Mouse (Mus musculus): ENCODE data around the gene Hmgn1. TPM values are rescaled to one million over a fixed set of nuclear protein-coding genes. Genes with fewer than 3 reads are reported as not detected.
"Not testable (repeated sequence)": the region's sequence is repeated elsewhere in the genome, so short reads cannot be mapped to it uniquely, and the experiment has no call there.

The Hmgn1 gene
- polyA plus RNA-seq (2017; shearing (Covaris generic)), result 10 to 100 TPM; 62.4 to 79.5 TPM

DNA sequence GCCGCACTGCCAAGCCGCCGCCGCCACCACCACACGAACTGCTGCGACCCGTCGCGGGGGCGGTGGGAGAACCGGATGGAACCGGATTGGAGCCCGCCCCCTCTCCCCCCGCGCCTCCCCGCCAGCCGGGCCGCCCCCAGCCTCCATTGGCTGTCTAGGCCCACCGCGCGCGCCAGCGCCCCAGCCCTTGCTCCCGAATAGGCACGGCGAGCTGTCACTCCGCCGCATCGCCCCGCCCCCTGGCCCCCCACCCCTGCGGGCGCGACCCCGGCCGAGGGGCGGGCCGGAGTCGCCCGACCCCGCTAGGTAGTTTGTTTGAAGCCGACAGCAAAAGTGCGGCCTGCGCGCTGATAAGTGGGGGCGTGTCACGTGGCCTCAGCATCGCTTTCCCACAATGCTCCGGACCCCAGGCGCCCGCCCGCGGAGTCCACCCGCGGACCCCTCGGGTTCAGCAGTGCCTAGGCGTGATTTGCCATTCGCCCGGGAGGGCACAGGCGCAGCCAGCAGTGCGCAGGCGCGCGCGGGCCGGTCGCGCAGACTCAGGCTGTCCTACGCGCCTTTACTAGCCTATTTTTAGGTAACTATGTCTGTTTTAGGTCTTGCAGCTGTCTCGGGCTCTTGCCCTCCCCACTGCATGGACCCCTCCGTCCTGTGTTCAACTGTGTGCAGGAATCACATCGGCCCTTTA lies at the start of gene Hmgn1:
Hmgn1 (minus strand) TSS at position 73 of the 688 bp plus-strand sequence.
- peak; percentile 76 for ATAC-seq

DNA sequence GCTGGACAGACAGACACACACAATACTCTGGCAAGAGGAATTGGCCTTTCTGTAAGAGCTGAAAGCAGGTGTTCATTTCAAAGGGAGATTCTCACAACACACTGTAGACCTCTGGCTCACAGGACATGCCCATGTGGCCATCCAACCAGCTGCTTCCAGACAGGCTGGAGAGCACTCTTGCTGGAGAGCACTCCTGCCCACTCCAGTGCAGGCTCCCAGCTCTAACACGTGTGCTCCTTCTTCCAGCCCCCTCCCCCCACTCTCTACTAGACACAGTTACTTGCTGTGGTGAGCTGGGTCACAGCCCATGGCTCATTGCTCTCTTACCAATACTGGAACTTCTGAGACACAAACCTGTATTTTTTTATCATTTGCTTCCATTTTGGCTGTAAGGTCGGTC lies 47.9 kb upstream of the Hmgn1 start:
- no peak for ATAC-seq

DNA sequence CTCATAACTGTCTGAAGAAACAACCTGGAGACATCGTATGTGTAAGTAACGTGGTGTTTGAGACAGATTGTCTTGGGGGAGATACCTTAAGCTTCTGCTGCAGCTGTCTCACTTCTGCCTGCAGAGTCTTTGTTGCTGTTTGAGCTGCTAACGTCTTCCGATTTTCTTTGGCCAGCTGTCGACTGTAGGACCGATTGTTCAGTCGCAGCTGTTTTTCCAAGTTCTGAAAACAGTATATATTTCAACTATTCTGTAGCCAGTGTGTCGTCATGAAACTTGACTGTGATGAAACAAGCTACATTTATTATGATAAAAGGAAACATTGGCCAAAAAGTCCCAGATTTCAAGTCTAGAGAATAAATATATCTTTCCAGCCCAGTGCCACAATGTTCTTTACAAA lies 46.1 kb upstream of the Hmgn1 start:
- no peak for ATAC-seq

GRCm38 (mm10) chr16:96168837-96169236 lies 41.3 kb upstream of the Hmgn1 start:
- no peak for ATAC-seq

DNA sequence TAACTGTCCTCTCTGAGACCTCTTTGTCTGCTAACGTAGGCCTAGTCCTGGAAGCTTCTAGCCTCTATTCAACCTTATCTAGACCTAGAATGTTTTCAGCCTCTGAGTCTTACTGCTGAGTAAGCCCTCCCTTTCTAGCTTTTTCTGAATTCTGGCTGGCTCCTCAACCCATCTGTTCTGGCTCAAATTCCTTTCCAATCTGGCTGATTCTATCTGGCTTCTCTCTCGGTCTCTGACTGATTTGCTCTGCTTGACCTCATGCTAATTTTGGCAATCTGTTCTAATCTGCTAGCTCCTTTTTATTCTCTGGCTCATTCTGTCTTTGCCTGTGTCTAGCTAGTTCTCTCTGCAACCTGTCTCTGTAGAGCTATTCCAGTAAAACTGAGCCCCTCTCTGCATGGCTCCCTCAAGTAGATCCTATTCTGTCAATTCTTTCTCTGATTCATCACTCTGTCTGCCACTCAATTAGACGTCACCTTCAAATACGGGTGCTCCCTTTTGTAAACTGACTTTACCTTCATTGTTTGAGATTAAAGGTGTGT lies 38.3 kb upstream of the Hmgn1 start:
- no peak for ATAC-seq

GRCm38 (mm10) chr16:96161336-96161735 lies 33.8 kb upstream of the Hmgn1 start:
- ATAC-seq, result no peak

GRCm38 (mm10) chr16:96160927-96161326 lies 33.4 kb upstream of the Hmgn1 start:
- ATAC-seq, result no peak

DNA sequence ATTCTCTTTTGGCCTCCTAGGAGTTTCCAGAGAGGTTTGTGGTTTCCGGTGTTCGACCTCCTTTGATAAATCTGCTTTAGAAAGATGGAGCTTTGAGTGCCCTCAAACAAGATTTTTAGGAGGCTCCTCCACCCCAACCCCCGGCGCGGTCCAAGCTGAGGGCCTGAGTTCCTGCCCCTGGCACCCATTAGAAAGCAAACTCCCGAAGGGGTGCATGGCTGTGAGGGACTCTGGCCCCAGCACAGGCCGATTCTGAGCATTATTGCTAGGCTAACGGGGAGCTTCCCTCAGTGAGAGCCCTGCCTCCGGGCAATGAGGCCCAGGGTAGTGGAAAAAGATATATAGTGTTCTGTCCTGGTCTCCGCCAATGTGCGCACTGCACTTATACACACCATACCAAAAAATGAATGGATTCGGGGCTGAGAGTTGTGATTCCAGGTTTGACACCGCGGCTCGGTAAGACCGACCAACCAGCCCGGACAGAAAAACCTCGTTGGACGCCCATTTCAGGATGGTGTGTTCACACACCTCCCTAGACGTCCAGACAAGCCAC lies 32.3 kb upstream of the Hmgn1 start:
- ATAC-seq, result peak; percentile 14

DNA sequence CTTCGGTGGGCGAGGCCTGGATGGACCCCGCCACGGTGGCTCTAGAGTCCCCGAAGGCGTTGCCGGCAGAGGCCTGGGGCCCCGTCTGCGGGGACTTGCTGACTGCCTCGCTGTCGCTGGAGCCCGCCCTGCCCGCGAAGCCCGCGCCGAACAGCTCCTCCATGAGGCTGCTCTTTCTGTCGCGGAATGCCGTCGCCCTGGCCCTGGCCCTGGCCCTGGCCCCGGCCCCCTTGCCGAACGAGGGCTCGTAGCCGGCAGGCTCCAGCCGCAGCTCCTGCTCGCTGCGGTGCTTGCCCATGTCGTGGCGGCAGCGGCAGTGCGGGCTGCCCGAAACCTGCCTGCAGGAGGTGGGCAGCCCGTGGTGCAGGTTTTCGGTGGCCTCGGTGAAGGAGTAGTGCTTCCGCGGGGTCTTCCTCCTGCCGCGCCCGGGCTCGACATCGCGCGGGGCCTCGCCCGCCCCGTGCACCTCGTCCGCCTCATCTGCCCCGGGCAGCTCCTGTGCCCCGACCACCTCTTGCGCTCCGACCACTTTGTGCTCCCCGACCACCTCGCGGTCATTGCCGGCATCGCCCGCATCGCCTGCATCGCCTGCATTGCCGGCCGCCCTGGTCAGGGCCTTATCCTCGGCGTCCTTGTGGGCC lies 31.7 kb upstream of the Hmgn1 start:
- ATAC-seq, result peak; percentile 61

GRCm38 (mm10) chr16:96158511-96159080 lies 31.1 kb upstream of the Hmgn1 start:
- no peak for ATAC-seq

DNA sequence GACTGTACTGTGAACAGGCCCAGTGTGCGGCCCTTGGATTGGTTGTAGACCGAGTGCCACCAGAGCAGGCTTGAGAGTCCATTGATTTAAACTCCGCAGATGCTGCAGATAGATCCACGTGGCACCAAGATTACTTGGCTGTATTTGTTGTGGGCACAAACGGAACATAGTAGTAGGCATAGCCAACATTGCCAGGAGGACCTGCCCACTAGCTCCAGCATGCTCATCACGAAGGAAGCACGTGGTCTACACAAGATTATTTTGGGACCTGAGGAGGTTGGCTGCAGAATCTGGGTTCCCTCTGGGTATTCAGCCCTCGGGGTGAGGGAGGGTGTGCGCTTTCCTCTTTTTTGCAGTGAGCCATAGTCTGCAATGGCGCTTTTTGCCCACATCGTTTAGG lies 29.6 kb upstream of the Hmgn1 start:
- ATAC-seq, result no peak

DNA sequence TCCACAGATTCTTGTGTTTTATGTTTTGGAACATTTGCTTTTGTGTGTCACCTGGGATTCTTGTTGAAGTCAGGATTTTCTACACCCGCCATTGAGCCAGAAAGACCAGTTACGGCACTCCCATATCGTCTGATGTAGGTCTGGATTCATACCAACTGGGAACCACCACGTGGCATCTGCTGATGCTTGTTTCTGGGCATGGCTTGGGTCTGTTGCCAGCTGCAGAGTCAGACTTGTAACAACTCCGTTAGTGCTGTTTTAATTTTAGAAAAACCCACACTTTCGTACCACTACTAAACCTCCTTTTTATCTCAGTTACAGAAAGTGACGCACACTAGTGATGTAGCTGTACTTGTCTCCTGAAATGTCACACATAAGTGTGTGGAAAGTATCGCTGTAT lies 28.5 kb upstream of the Hmgn1 start:
- ATAC-seq, result no peak

GRCm38 (mm10) chr16:96154476-96154875 lies 26.9 kb upstream of the Hmgn1 start:
- no peak for ATAC-seq

DNA sequence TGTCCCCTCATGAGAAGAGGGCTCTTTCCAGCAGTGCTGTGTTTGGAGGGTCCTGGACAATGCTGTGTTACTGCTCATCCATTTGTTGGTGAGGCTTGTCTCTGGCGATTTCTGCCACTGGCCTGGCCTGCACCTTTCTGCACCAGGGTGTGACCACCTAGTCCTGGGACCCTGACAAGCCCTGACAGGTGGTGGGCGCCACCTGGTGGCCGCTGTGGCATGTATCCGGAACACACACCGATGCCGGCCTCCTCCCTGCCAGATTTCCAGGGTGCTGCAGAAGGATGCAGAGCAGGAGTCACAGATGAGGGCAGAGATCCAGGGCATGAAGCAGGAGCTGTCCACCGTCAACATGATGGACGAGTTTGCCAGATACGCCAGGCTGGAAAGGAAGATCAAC lies 24.0 kb upstream of the Hmgn1 start:
- peak; percentile 75 for ATAC-seq

DNA sequence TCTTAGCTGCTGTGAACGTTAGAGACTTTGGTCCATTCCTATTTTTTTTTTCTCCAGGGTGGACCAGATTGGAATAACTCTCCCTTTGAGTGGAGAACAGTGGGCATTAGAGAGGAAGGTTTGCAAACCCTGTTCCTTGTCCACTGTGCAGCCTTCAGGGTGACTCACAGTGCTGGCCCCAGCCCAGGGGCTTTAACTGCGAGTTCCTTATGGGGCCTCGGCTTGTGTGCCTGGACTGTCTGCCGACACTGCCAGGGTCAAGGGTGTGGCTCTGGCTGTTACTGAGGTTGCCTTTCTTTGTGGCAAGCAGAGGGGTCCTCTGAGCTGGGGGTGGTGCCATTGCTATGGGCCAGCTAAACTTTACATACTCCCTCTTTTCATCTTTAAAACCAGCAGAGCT lies 23.5 kb upstream of the Hmgn1 start:
- ATAC-seq, result no peak

- ATAC-seq, result no peak
Measured at GRCm38 (mm10) chr16:96149311-96149710, 21.8 kb upstream of the Hmgn1 start.

DNA sequence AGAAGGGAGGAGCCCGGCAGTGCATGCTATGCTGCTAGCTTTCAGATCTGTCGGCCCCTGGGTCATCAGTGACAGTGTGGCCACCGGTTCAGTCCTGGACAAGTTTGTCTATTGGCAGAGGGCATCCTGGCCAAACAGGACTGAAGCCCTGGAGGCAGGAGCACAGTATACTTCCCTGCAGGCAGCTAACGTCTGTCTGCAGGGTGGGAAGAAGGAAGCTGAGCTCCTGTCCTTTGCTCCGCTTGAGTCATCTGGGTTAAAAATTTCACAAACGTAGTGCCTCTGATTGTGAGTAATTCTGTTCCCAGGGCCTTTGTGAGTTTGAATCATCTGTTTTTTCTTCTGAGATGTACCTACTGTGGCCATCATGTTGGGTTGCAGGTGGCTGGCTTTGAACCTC lies 21.3 kb upstream of the Hmgn1 start:
- no peak for ATAC-seq

GRCm38 (mm10) chr16:96145814-96146213 lies 18.3 kb upstream of the Hmgn1 start:
- ATAC-seq, result no peak

- peak; percentile 94 for ATAC-seq
Measured at GRCm38 (mm10) chr16:96145110-96145800, 17.7 kb upstream of the Hmgn1 start, which contains the start of gene Wrb. TSS of gene Wrb (plus strand) at chr16:96145407.

- not testable (repeated sequence) for ATAC-seq
Measured at GRCm38 (mm10) chr16:96144748-96145109, 17.2 kb upstream of the Hmgn1 start.

DNA sequence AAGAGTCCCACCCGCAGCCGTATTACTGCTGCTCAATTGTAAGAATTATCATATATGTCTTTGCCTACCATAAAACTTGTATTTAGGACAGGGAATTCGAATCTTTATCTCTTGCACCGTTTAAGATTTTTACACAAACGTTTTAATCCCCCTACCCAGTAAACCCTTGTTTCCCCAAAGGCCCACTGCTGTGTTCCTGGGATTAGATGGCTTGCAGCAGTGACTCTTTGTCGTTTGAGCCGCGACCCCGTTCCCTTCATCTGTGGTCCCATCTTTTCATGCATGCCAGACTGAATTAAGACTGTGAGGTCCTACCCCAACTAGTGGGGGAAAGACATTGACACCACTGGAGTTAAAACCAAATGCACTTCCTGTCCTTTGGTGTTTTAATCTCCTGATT lies 937 bp upstream of the Hmgn1 start:
- ATAC-seq, result no peak

- peak; percentile 44 for ATAC-seq
Measured at GRCm38 (mm10) chr16:96127288-96127656, 257 bp downstream of the Hmgn1 start.

- no peak for ATAC-seq
Measured at GRCm38 (mm10) chr16:96126684-96127171, 801 bp downstream of the Hmgn1 start.
